Mouse (Mus musculus) heart, postnatal 0 days (tissue): Measurements from ENCODE around the gene Itpr1. TPM values are rescaled to one million over a fixed set of nuclear protein-coding genes. Genes with fewer than 3 reads are reported as not detected.

Experiments
- ATAC-seq: fragments of 200-750 bp; cut with Nextera tagmentation; 2 replicates; pipeline ENCODE4 v1.8.0; 2017; ENCODE audit warnings: low read depth, moderate number of reproducible peaks, moderate library complexity; ENCODE audit not compliant: insufficient read depth
- DNase-seq: peaks from one replicate; pipeline ENCODE4 v3.0.0-alpha.2; 2016; ENCODE audit warnings: low spot score
- H3K27ac ChIP-seq: fragments of 300-500 bp; sonication (generic); 2 replicates; pipeline ENCODE4 v1.5.1; 2014; ENCODE audit warnings: low read depth, mild to moderate bottlenecking
- H3K27me3 ChIP-seq: fragments of 300-500 bp; sonication (generic); 2 replicates; pipeline ENCODE4 v1.6.1; 2014; ENCODE audit warnings: low read length, mixed read lengths; ENCODE audit not compliant: control insufficient read depth, insufficient read depth
- H3K36me3 ChIP-seq: fragments of 300-500 bp; sonication (generic); replicated peaks from 2 replicates; pipeline ENCODE4 v1.6.1; 2014; ENCODE audit warnings: low read length, mixed read lengths; ENCODE audit not compliant: control insufficient read depth, insufficient read depth
- H3K4me1 ChIP-seq: fragments of 300-500 bp; sonication (generic); 2 replicates; pipeline ENCODE4 v1.6.1; 2014; ENCODE audit warnings: antibody characterized with exemption; ENCODE audit not compliant: control insufficient read depth, insufficient read depth
- H3K4me2 ChIP-seq: fragments of 300-500 bp; sonication (generic); 2 replicates; pipeline ENCODE4 v1.6.1; 2014; ENCODE audit warnings: low read depth, mild to moderate bottlenecking, low read length, moderate library complexity
- H3K4me3 ChIP-seq: fragments of 300-500 bp; sonication (generic); 2 replicates; pipeline ENCODE4 v1.5.1; 2014; ENCODE audit warnings: low read depth, low read length
- H3K9ac ChIP-seq: fragments of 300-500 bp; sonication (generic); replicated peaks from 2 replicates; pipeline ENCODE4 v1.6.1; 2014; ENCODE audit warnings: low read depth, low read length, mixed read lengths
- H3K9me3 ChIP-seq: fragments of 300-500 bp; sonication (generic); replicated peaks from 2 replicates; pipeline ENCODE4 v1.6.1; 2016; ENCODE audit warnings: low read length; ENCODE audit not compliant: control insufficient read depth
- CTCF ChIP-seq: IDR thresholded peaks from 2 replicates; pipeline ENCODE4 v1.5.1; 2016; ENCODE audit warnings: antibody characterized with exemption, control low read depth, low read depth
- EP300 ChIP-seq: IDR thresholded peaks from 2 replicates; pipeline ENCODE4 v1.6.1; 2016; ENCODE audit warnings: antibody characterized with exemption, low read depth
- WGBS: fragments of 180-500 bp; shearing (Covaris S2); extraction: QIAGEN DNeasy Blood & Tissue Kit; methylation state at CpG from one replicate; pipeline ENCODE4 v1.1.7; 2014; 5-methylcytosine and 5-hydroxymethylcytosine counted together
- polyA plus RNA-seq: library from polyadenylated mRNA; unstranded; fragments of >200 nt; fragmentation: Nextera tagmentation; extraction: Ambion mirVana; gene quantifications from 2 replicates; pipeline ENCODE4 v1.2.1, GENCODE M21; 2015
- total RNA-seq: library from RNA; depleted of rRNA; stranded (reverse); fragments of >200 nt; gene quantifications from 2 replicates; pipeline ENCODE4 v1.2.3, GENCODE M21; 2014; ENCODE audit warnings: low replicate concordance

The Itpr1 gene
- total and polyA plus RNA-seq, 2 experiments from 2014 or later = 7.1 to 22.2 TPM

GRCm38 (mm10) chr6:108466061-108466531 lies 253.2 kb downstream of the Itpr1 start:
- DNase-seq (no peak), ATAC-seq (no peak)
- TF ChIP-seq EP300 = no peak
- no peak for TF ChIP-seq CTCF
- Histone ChIP-seq H3K4me1 (no peaks in the 10 kb centered on the region), H3K9me3 (no peaks in the 10 kb centered on the region), H3K9ac (no peak overlapping the region), H3K36me3 (no peaks in the 10 kb centered on the region; the same call in 1 of the 2 replicates), H3K27ac (no peak overlapping the region), H3K4me3 (no peak overlapping the region), H3K27me3 (no peaks in the 10 kb centered on the region), H3K4me2 (no peak overlapping the region)
- WGBS = 64% methylated on average over 8 of the region's 8 CpGs

GRCm38 (mm10) chr6:108467597-108467996 lies 254.7 kb downstream of the Itpr1 start:
- H3K27me3 ChIP-seq = no peaks in the 10 kb centered on the region
- no peak for DNase-seq
- H3K27ac ChIP-seq = no peak overlapping the region
- TF ChIP-seq CTCF (no peak), EP300 (no peak)
- ATAC-seq = no peak
- no peak overlapping the region for H3K4me2 ChIP-seq
- WGBS = 67% methylated on average over 6 of the region's 6 CpGs
- no peaks in the 10 kb centered on the region for H3K4me1 ChIP-seq
- H3K4me3 ChIP-seq = no peak overlapping the region
- peaks cover 4% of the 10 kb centered on the region; the same call in 1 of the 2 replicates for H3K36me3 ChIP-seq
- H3K9me3 ChIP-seq = no peaks in the 10 kb centered on the region
- H3K9ac ChIP-seq = no peak overlapping the region

- H3K36me3 ChIP-seq = peaks cover 9% of the 10 kb centered on the region
- no peak overlapping the region for H3K27ac ChIP-seq
- H3K4me1 ChIP-seq = no peaks in the 10 kb centered on the region
- WGBS = 50% methylated on average over 3 of the region's 3 CpGs
- ATAC-seq (no peak), DNase-seq (no peak)
- H3K4me3 ChIP-seq = no peak overlapping the region
- no peaks in the 10 kb centered on the region for H3K27me3 ChIP-seq
- no peak for TF ChIP-seq CTCF
- no peak for TF ChIP-seq EP300
- no peak overlapping the region for H3K4me2 ChIP-seq
- H3K9me3 ChIP-seq = no peaks in the 10 kb centered on the region
- H3K9ac ChIP-seq = no peak overlapping the region
Observed at GRCm38 (mm10) chr6:108468226-108468825, 255.4 kb downstream of the Itpr1 start.

GRCm38 (mm10) chr6:108471878-108472277 lies 259.0 kb downstream of the Itpr1 start:
- TF ChIP-seq CTCF (no peak), EP300 (no peak)
- Histone ChIP-seq H3K27me3 (no peaks in the 10 kb centered on the region), H3K4me1 (peaks cover 5% of the 10 kb centered on the region; the same call in 1 of the 2 replicates), H3K9ac (no peak overlapping the region), H3K36me3 (peaks cover 15% of the 10 kb centered on the region), H3K4me2 (no peak overlapping the region), H3K27ac (no peak overlapping the region), H3K9me3 (no peaks in the 10 kb centered on the region), H3K4me3 (no peak overlapping the region)
- ATAC-seq (no peak), DNase-seq (no peak)
- WGBS = 90% methylated on average over 3 of the region's 3 CpGs

- no peaks in the 10 kb centered on the region for H3K27me3 ChIP-seq
- H3K4me3 ChIP-seq = no peak overlapping the region
- H3K27ac ChIP-seq = no peak overlapping the region
- no peaks in the 10 kb centered on the region for H3K9me3 ChIP-seq
- DNase-seq (no peak), ATAC-seq (no peak)
- H3K4me2 ChIP-seq = no peak overlapping the region
- TF ChIP-seq EP300 = no peak
- no peak for TF ChIP-seq CTCF
- H3K36me3 ChIP-seq = peaks cover 15% of the 10 kb centered on the region
- 36% methylated on average over 3 of the region's 3 CpGs for WGBS
- no peak overlapping the region for H3K9ac ChIP-seq
- peaks cover 9% of the 10 kb centered on the region for H3K4me1 ChIP-seq
Observed at GRCm38 (mm10) chr6:108472748-108473147, 259.9 kb downstream of the Itpr1 start.

GRCm38 (mm10) chr6:108476797-108477235 lies 263.9 kb downstream of the Itpr1 start:
- Histone ChIP-seq H3K36me3 (peaks cover 27% of the 10 kb centered on the region), H3K9ac (peak overlapping the region; percentile 27; the same call in 1 of the 2 replicates), H3K4me3 (no peak overlapping the region), H3K9me3 (no peaks in the 10 kb centered on the region), H3K4me1 (peaks cover 9% of the 10 kb centered on the region), H3K27me3 (no peaks in the 10 kb centered on the region), H3K27ac (peak overlapping the region; percentile 58), H3K4me2 (no peak overlapping the region)
- 30% methylated on average over 8 of the region's 8 CpGs for WGBS
- TF ChIP-seq CTCF (no peak), EP300 (no peak)
- DNase-seq (peak; percentile 30), ATAC-seq (no peak)
